Mouse (Mus musculus) neural tube, embryonic 14.5 days (tissue): ENCODE measurements around the gene Tsga10. TPM values are rescaled to one million over a fixed set of nuclear protein-coding genes. Genes with fewer than 3 reads are reported as not detected.
"Not testable (repeated sequence)": the region's sequence is repeated elsewhere in the genome, so short reads cannot be mapped to it uniquely, and the experiment has no call there.

Experiments used
- ATAC-seq: fragments of 200-750 bp; cut with Nextera tagmentation; 2 replicates; pipeline ENCODE4 v1.8.0; 2017; ENCODE audit warnings: low read depth, mild to moderate bottlenecking, moderate TSS enrichment, moderate library complexity
- H3K27ac ChIP-seq: fragments of 300-500 bp; sonication (generic); 2 replicates; pipeline ENCODE4 v1.5.1; 2014; ENCODE audit warnings: low read depth, mild to moderate bottlenecking, control low read depth, low read length, moderate library complexity, mixed read lengths
- H3K27me3 ChIP-seq: fragments of 300-500 bp; sonication (generic); 2 replicates; pipeline ENCODE4 v1.6.1; 2014; ENCODE audit warnings: low read length; ENCODE audit not compliant: control insufficient read depth, insufficient read depth
- H3K36me3 ChIP-seq: fragments of 300-500 bp; sonication (generic); 2 replicates; pipeline ENCODE4 v1.6.1; 2014; ENCODE audit warnings: low read length, mixed read lengths; ENCODE audit not compliant: control insufficient read depth, insufficient read depth
- H3K4me1 ChIP-seq: fragments of 300-500 bp; sonication (generic); 2 replicates; pipeline ENCODE4 v1.6.1; 2014; ENCODE audit warnings: low read length; ENCODE audit not compliant: control insufficient read depth, insufficient read depth
- H3K4me2 ChIP-seq: fragments of 300-500 bp; sonication (generic); 2 replicates; pipeline ENCODE4 v1.6.1; 2014; ENCODE audit warnings: mild to moderate bottlenecking, low read depth, low read length, control low read depth
- H3K4me3 ChIP-seq: fragments of 300-500 bp; sonication (generic); 2 replicates; pipeline ENCODE4 v1.5.1; 2014; ENCODE audit warnings: low read depth, low read length, control low read depth, mixed read lengths
- H3K9ac ChIP-seq: fragments of 300-500 bp; sonication (generic); replicated peaks from 2 replicates; pipeline ENCODE4 v1.6.1; 2014; ENCODE audit warnings: low read depth, mild to moderate bottlenecking, control low read depth, low read length, mixed read lengths
- H3K9me3 ChIP-seq: fragments of 300-500 bp; sonication (generic); 2 replicates; pipeline ENCODE4 v1.6.1; 2016; ENCODE audit warnings: low read length; ENCODE audit not compliant: control insufficient read depth
- WGBS: fragments of 180-500 bp; shearing (Covaris S2); extraction: QIAGEN DNeasy Blood & Tissue Kit; methylation state at CpG from one replicate; pipeline ENCODE4 v1.1.7; 2014; 5-methylcytosine and 5-hydroxymethylcytosine counted together
- polyA plus RNA-seq: library from polyadenylated mRNA; unstranded; fragments of >200 nt; fragmentation: Nextera tagmentation; extraction: Ambion mirVana; gene quantifications from 2 replicates; pipeline ENCODE4 v1.2.1, GENCODE M21; 2014

Tsga10 gene
- polyA plus RNA-seq, 1 experiment from 2014 or later: 19.4 TPM

DNA sequence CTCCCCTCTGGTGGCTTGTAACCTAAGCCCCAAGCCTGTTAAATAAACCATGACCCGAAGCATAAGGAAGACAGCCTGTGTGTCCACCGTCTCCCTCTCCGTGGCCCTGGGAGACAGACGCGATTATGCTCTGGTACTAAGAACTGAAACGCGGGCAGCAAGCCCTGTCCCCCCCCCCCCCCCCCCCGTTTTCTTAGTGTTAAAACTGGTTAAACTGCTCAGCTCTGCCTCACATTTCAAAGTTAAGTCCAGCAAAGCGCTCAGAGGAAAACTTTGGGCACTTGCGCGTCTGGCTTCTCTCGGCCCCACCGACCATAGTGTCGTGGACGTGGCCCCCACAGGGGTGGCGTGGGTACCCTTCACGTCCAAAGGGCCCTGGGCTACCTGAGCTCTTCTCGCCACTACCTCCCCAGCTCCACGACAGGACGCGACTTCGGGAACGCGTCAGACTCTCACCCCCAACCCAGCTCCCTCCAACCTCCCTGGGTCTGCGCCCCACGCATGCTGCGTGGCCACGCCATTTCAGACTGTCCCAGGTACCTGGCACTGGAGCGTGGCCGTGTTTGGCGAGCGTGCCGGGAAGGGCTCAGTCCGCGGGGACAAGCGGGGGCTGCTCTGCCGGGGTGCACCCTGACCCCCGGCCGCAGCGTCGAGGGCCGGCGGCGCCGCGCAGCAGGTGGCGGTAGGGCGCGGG is 147.1 kb downstream of the Tsga10 start:
- Histone ChIP-seq H3K27ac (no peak overlapping the region), H3K4me3 (peak overlapping the region; percentile 57), H3K4me2 (peak overlapping the region; percentile 90), H3K36me3 (no peaks in the 10 kb centered on the region), H3K4me1 (0 out of 2 replicates have a peak, but pooled peaks cover 5% of the 10 kb centered on the region), H3K9me3 (no peaks in the 10 kb centered on the region), H3K27me3 (peaks cover 6% of the 10 kb centered on the region), H3K9ac (peak overlapping the region; percentile 58)
- WGBS: 5% methylated on average over 47 of the region's 49 CpGs
- peak; percentile 80 for ATAC-seq

DNA sequence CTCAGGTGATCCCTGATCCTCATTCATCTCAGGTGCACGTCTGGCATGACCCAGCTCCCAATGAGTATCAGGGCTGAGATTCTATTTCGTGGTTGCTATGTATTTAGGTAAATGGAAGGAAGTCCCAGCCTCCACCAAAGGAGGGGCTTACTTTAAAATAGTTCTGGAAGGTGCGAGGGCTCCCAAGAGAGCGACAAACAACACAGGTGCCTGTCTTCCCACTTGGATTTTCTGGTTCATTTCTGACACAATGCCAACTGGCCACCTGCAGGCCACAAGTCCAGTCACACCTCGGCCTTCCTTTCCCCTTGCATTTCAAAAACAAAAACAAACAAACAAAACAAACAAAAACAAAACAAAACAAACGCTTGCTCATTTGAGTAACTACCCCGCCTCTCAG is 147.7 kb downstream of the Tsga10 start:
- H3K4me2 ChIP-seq: no peak overlapping the region
- no peak overlapping the region for H3K9ac ChIP-seq

DNA sequence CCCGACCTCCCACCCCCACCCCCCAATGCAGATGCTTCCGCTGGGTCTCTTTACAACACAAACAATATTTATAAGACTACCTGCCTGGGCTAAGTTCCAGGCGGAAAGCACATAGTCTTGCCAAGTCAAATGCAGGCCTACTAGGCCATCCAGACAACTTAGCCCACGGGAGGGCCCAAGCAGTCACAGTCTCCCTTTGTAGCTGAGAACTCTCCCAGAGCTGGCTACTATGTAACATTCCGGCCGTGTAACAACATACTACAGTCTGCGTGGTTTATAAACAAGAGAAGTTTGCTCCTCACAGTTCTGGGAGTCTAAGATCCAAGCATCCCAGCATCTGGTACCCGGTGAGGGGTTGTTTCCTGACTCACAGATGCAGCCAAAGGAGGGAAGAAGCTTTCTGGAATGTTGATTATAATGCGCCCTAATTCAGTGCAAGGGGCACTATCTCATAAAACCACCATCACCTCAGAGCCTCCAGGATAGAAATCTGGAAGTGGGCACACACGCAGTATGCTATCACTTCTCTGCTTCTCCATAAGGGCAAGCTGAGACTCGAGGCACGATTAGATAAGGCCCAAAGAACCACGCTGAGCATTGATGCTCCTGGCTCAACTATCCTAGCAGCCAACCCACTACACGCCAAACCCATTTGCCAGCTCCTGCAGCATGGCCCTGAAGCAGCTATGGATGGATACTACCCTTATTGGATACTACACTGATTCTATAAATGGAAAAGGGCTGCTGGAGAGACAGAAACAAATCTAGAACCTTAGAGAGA is 148.6 kb downstream of the Tsga10 start:
- Histone ChIP-seq H3K27ac (no peak overlapping the region), H3K9ac (no peak overlapping the region), H3K4me3 (no peak overlapping the region), H3K4me1 (0 out of 2 replicates have a peak, but pooled peaks cover 5% of the 10 kb centered on the region), H3K4me2 (no peak overlapping the region), H3K36me3 (no peaks in the 10 kb centered on the region), H3K27me3 (peaks cover 6% of the 10 kb centered on the region), H3K9me3 (no peaks in the 10 kb centered on the region)
- WGBS: 84% methylated on average over 14 of the region's 14 CpGs
- ATAC-seq: no peak

More for the DNA sequence above, 147.7 kb downstream of the Tsga10 start:
- Histone ChIP-seq H3K4me1 (0 out of 2 replicates have a peak, but pooled peaks cover 5% of the 10 kb centered on the region), H3K27ac (no peak overlapping the region), H3K36me3 (no peaks in the 10 kb centered on the region), H3K4me3 (no peak overlapping the region), H3K9me3 (no peaks in the 10 kb centered on the region), H3K27me3 (peaks cover 6% of the 10 kb centered on the region)
- ATAC-seq: no peak
- 50% methylated on average over 7 of the region's 7 CpGs for WGBS

DNA sequence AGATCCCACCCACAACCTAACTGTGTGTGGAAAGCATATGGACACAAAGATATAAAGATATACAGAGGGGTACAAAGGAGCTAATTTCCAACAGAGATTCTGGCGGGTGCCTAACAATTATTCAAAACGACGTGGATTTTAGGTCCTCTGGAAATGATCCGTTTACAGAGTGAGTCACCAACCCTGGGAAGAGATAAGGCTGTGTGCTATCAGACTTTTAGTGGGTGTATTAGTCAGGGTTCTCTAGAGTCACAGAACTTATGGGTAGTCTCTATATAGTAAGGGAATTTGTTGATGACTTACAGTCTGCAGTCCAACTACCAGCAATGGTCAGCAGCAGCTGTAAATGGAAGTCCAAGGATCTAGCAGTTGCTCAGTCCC is 153.9 kb downstream of the Tsga10 start:
- H3K27me3 ChIP-seq, ATAC-seq, H3K4me2 ChIP-seq, H3K36me3 ChIP-seq, H3K9ac ChIP-seq, H3K9me3 ChIP-seq, H3K27ac ChIP-seq, H3K4me1 ChIP-seq, H3K4me3 ChIP-seq: not testable (repeated sequence)
- WGBS: 82% methylated on average over 4 of the region's 4 CpGs

DNA sequence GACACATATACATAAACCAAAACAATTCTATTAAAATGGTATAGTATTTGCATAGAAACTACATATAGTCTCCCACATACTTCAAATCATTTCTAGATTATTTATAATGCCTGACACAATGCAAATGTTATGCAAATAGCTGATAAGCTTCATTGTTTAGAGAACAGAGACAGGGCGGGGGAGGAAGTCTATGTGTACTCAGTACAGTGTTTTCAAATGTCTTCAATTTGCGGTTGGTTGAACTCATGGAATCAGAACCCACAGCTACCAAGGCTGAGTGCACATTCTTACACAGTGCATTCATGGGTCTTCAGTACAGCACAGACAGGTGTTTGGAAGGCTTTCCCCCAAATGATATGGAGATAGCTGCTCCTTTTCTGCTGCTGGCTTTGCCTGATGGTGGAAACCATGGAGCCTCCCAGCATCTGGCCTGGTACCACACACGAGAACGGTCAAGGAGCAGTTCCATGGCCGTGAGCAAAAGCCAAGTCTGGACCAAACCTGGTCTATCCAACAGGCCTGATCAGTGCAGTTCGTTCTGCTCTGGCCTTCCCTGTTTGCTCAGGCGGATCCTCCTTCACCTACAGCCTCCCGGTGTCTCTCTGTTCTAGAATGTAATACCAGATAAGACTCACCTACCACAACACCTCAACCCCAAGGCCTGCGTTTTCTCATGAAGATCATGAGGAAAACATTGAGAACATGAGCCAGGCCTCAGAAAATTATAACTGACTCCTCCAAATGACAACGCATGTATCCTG is 154.5 kb downstream of the Tsga10 start:
- H3K9me3 ChIP-seq: no peaks in the 10 kb centered on the region
- no peaks in the 10 kb centered on the region for H3K27me3 ChIP-seq
- H3K4me2 ChIP-seq: no peak overlapping the region
- ATAC-seq: no peak
- no peaks in the 10 kb centered on the region for H3K36me3 ChIP-seq
- no peak overlapping the region for H3K9ac ChIP-seq
- WGBS: 94% methylated on average over 10 of the region's 10 CpGs
- H3K4me1 ChIP-seq: no peaks in the 10 kb centered on the region
- no peak overlapping the region for H3K4me3 ChIP-seq
- H3K27ac ChIP-seq: no peak overlapping the region

DNA sequence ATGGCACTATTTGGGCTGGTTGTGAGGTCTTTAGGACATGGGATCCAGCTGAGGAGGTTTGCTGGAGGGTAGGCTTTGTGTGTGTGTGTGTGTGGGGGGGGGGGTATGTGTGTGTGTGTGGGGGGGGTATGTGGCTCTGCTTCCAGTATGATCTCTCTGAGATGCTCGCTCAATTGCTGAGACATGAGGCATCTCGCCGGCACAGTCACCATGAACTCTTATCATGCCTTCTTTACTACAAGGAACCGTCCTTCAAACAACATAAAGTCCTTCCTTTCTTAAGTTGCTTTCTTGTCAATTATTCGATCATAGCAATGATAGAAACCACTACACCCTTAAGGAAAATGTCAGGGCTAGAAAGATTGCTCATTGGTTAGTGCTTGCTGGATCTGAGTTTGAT is 155.1 kb downstream of the Tsga10 start:
- no peak overlapping the region for H3K9ac ChIP-seq
- H3K9me3 ChIP-seq: no peaks in the 10 kb centered on the region
- no peak overlapping the region for H3K27ac ChIP-seq
- H3K36me3 ChIP-seq: no peaks in the 10 kb centered on the region
- H3K4me1 ChIP-seq: no peaks in the 10 kb centered on the region
- 89% methylated on average over 5 of the region's 5 CpGs for WGBS
- no peak for ATAC-seq
- H3K27me3 ChIP-seq: no peaks in the 10 kb centered on the region
- no peak overlapping the region for H3K4me3 ChIP-seq
- no peak overlapping the region for H3K4me2 ChIP-seq

DNA sequence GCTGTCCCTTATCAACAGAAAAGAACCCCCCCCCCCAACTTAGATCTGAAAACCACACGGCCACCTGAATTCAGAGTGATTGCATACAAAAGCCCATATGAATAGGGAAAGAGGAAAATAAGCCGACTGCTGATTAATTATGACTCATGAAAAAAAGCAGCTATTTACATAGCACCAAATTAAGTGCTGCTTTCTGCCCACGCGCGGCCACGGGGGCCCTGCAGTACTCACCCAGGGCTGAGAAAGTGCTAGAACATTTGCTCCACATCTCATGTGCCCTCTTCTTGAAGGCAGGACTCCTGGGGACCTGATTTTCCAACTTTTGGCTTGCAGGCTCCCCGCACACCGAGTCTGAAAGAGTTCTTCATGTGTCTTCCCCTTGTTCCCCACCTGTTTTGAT is 156.5 kb downstream of the Tsga10 start:
- no peak overlapping the region for H3K9ac ChIP-seq
- H3K27ac ChIP-seq: no peak overlapping the region
- H3K4me2 ChIP-seq: no peak overlapping the region
- H3K9me3 ChIP-seq: no peaks in the 10 kb centered on the region
- WGBS: 81% methylated on average over 8 of the region's 8 CpGs
- ATAC-seq: no peak
- H3K36me3 ChIP-seq: no peaks in the 10 kb centered on the region
- no peaks in the 10 kb centered on the region for H3K27me3 ChIP-seq
- no peak overlapping the region for H3K4me3 ChIP-seq
- no peaks in the 10 kb centered on the region for H3K4me1 ChIP-seq

DNA sequence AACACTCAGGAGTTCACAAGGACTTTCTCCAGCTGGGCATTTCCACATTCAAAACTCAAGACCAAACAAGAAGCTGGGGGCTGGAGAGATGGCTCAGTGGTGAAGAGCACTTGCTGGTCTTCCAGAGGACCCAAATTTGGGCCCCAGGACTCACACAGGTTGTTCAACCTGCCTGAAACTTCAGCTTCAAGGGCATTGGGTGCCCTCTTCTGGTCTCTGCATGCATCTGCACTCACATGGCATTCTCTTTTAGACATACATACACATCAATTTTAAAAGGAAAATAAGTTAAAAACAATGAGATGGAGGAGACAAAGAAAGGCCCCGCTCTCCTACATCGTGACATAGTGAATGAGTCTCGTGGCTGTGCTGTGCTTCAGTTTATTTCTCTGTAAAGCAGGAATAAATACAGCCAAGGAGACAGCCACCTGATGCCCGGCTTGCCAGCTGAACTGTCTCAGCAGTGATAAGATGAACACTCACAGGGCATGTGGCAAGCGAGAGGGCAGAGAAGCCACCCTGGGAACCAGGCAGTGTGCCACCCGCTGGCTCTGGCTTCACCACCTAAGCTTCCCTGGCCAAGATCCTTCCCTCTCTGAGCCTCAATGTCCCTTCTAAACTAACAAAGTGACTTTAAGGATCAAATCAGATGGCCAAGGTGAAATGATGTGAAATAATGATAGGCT is 157.8 kb downstream of the Tsga10 start:
- Histone ChIP-seq H3K9me3 (no peaks in the 10 kb centered on the region), H3K4me2 (no peak overlapping the region), H3K27me3 (no peaks in the 10 kb centered on the region), H3K4me1 (no peaks in the 10 kb centered on the region), H3K36me3 (no peaks in the 10 kb centered on the region), H3K4me3 (no peak overlapping the region), H3K27ac (no peak overlapping the region), H3K9ac (no peak overlapping the region)
- ATAC-seq: no peak
- WGBS: 94% methylated on average over 6 of the region's 6 CpGs
